ENCODE assay signal across 15 mouse cellular contexts in genomic region chr13:21035011-21035410, GRCm38 (mm10). TPM values are rescaled to one million over a fixed set of nuclear protein-coding genes. Genes with fewer than 3 reads are reported as not detected.
DNase-seq lines count a peak whose midpoint lies in the region; ATAC-seq and TF ChIP-seq lines count a peak whose summit lies in the region.
"Had no signal": no experiment of that assay in that cellular context is flagged by ENCODE, and none has a peak within 500 bp of the region (broad histone marks: within the 10 kb centered on the region; RNA-seq: fewer than 3 reads in every experiment).

No protein-coding gene starts in this region.

- no peaks in the 10 kb centered on the region for H3K36me3 ChIP-seq in midbrain, embryonic 14.5 days (ENCODE audit: control insufficient read depth, insufficient read depth, low read length)
- H3K36me3 ChIP-seq: embryonic facial prominence, embryonic 15.5 days; lung, embryonic 15.5 days had no signal

- no peak overlapping the region for H3K27ac ChIP-seq in cerebellum, adult 2 months (ENCODE audit: insufficient read depth, low read length)
- H3K27ac ChIP-seq in left cerebral cortex, adult 2 months: no peak overlapping the region
- no peak overlapping the region for H3K27ac ChIP-seq in midbrain, embryonic 14.5 days (replicated peaks; ENCODE audit: low read depth, low read length)
- H3K27ac ChIP-seq: embryonic facial prominence, embryonic 15.5 days; lung, embryonic 15.5 days had no signal

- no peak overlapping the region for H3K4me3 ChIP-seq in cerebellum, adult 2 months (replicated peaks; ENCODE audit: insufficient read depth, low read depth, low read length)
- no peak overlapping the region for H3K4me3 ChIP-seq in left cerebral cortex, adult 2 months
- H3K4me3 ChIP-seq in midbrain, embryonic 14.5 days (replicated peaks; ENCODE audit: low read depth, low read length): no peak overlapping the region
- H3K4me3 ChIP-seq: embryonic facial prominence, embryonic 15.5 days; lung, embryonic 15.5 days had no signal

- intact Hi-C loops in left cerebral cortex, adult 2 months (cut with DNase I): loop anchor here (2.0 to 10.0 kb wide), 4 partner anchors 98 to 736 kb away; no protein-coding TSS in a partner anchor
- intact Hi-C loops in left cerebral cortex, postnatal 10 days (cut with DNase I): loop anchor here (2.0 to 10.0 kb wide), 4 partner anchors 430 to 736 kb away; no protein-coding TSS in a partner anchor

- H3K4me2 ChIP-seq in midbrain, embryonic 14.5 days (ENCODE audit: low read length): no peak overlapping the region
- H3K4me2 ChIP-seq: embryonic facial prominence, embryonic 15.5 days; lung, embryonic 15.5 days had no signal

- TF ChIP-seq CTCF in cerebellum, adult 2 months (IDR thresholded peaks at IDR 0.05; ENCODE audit: borderline replicate concordance, insufficient read depth, low read depth, low read length): peak; percentile 40; the same call in 1 of the 2 replicates
- peak; percentile 69 for TF ChIP-seq CTCF in left cerebral cortex, adult 2 months (IDR thresholded peaks at IDR 0.05)
- peak; percentile 41; the same call in 1 of the 2 replicates for TF ChIP-seq CTCF in brain, embryonic 14.5 days (IDR thresholded peaks at IDR 0.05; ENCODE audit: borderline replicate concordance, extremely low read depth, insufficient read depth, insufficient read length)

- no peaks in the 10 kb centered on the region for H3K27me3 ChIP-seq in cerebellum, adult 2 months (ENCODE audit: control insufficient read depth, insufficient read depth, low read length)
- H3K27me3 ChIP-seq in midbrain, embryonic 14.5 days (ENCODE audit: control insufficient read depth, insufficient read depth, low read length): no peaks in the 10 kb centered on the region
- H3K27me3 ChIP-seq: embryonic facial prominence, embryonic 15.5 days; lung, embryonic 15.5 days had no signal

- TF ChIP-seq POLR2A in cerebellum, adult 2 months (IDR thresholded peaks at IDR 0.05; ENCODE audit: borderline replicate concordance, insufficient read depth, low read length): no peak
- no peak for TF ChIP-seq POLR2A in brain, embryonic 14.5 days (IDR thresholded peaks at IDR 0.05; ENCODE audit: borderline replicate concordance, extremely low read depth, insufficient read depth, insufficient read length, poor library complexity, severe bottlenecking)

- H3K9ac ChIP-seq in midbrain, embryonic 14.5 days (replicated peaks; ENCODE audit: low read length): no peak overlapping the region
- H3K9ac ChIP-seq: embryonic facial prominence, embryonic 15.5 days; lung, embryonic 15.5 days had no signal

- H3K4me1 ChIP-seq in cerebellum, adult 2 months (ENCODE audit: control insufficient read depth, insufficient read depth, low read length): peaks cover 18% of the 10 kb centered on the region
- H3K4me1 ChIP-seq in midbrain, embryonic 14.5 days (ENCODE audit: control insufficient read depth, insufficient read depth, low read length): no peaks in the 10 kb centered on the region
- H3K4me1 ChIP-seq: embryonic facial prominence, embryonic 15.5 days; lung, embryonic 15.5 days had no signal

- no peaks in the 10 kb centered on the region for H3K9me3 ChIP-seq in midbrain, embryonic 14.5 days (ENCODE audit: control insufficient read depth, low read length)
- H3K9me3 ChIP-seq: embryonic facial prominence, embryonic 15.5 days; lung, embryonic 15.5 days had no signal

- peak in 1 of 2 experiments; percentile 49 for DNase-seq in cerebellum, adult 2 months
- no peak for DNase-seq in cerebellum, adult 18-20 months
- no peak for DNase-seq in left cerebral cortex, adult 2 months (ENCODE audit: extremely low spot score in 1 of 2, low spot score in 2 of 2)
- no peak for DNase-seq in left cerebral cortex, postnatal 10 days (ENCODE audit: extremely low spot score in 1 of 2, low spot score in 2 of 2)
- DNase-seq in brain, embryonic 14.5 days (ENCODE audit: low read depth): peak; percentile 78
- peak; percentile 72 for DNase-seq in midbrain, embryonic 14.5 days
- no peak for DNase-seq in ovary, postnatal 14 days (ENCODE audit: low spot score)
- no peak for DNase-seq in urinary bladder, postnatal 14 days (ENCODE audit: low spot score)
- DNase-seq: heart, adult 18-20 months; kidney, adult 11 months had no signal

- 0 out of 2 replicates have a peak, but pooled peaks have one; percentile 60 for ATAC-seq in midbrain, embryonic 14.5 days (ENCODE audit: low FRiP score, low TSS enrichment)

- 78% methylated on average over 3 of the region's 3 CpGs for WGBS in cerebellum, adult 2 months
- 82% methylated on average over 3 of the region's 3 CpGs for WGBS in midbrain, embryonic 14.5 days

RNA-seq across cellular contexts. Expression of gene Olfr1370, which starts 39.7 kb away (rescaled TPM):
- not detected in 2 replicates for polyA plus RNA-seq in cerebellum, adult 2 months (2012; rRNA removed)
- total RNA-seq in left cerebral cortex, adult 2 months (2021): not detected
- total RNA-seq in left cerebral cortex, postnatal 10 days (2021): not detected
- not detected in 2 replicates for polyA plus RNA-seq in brain, embryonic 14.5 days (2012; rRNA removed)
- not detected in 2 replicates for polyA plus RNA-seq in midbrain, embryonic 14.5 days (2014; fragmentation: Nextera tagmentation; extraction: Ambion mirVana)
- total RNA-seq: heart, adult 18-20 months; left cerebral cortex, adult 18-20 months; neutrophil, adult 5-6 weeks had no signal
- polyA plus RNA-seq: C2C12; lung, embryonic 15.5 days had no signal

Comparison
In these comparisons a context has a peak if more than half of its experiments do, and no peak if none do; other contexts are left out.
1. DNase-seq: peak in brain, embryonic 14.5 days (single experiment) and midbrain, embryonic 14.5 days (single experiment); none in cerebellum, adult 18-20 months (0 of 2), left cerebral cortex, adult 2 months (0 of 2), left cerebral cortex, postnatal 10 days (0 of 2), ovary, postnatal 14 days (single experiment) and urinary bladder, postnatal 14 days (single experiment).
2. Peak in every context shown above with its lines, with median percentiles within 50 percentile points of each other: CTCF ChIP-seq.